Mouse (Mus musculus) gastrocnemius, adult 2 months (tissue): ENCODE measurements at regions not wholly inside any gene's neighbourhood (a gene's known extent, or its start where the extent isn't known, plus 50 kb on each side); places are given as distances from the start of the nearest gene placed in this dataset.

Source experiments
- DNase-seq: peaks from one replicate; pipeline ENCODE4 v3.0.0; 2022
- H3K27ac ChIP-seq: fragments of 200-600 bp; 2 replicates; pipeline ENCODE4 v1.8.1; 2022; ENCODE audit warnings: mild to moderate bottlenecking
- H3K4me3 ChIP-seq: fragments of 200-600 bp; 2 replicates; pipeline ENCODE4 v1.8.1; 2022; ENCODE audit warnings: mild to moderate bottlenecking, moderate library complexity
- CTCF ChIP-seq: fragments of 200-600 bp; IDR thresholded peaks from 2 replicates; pipeline ENCODE4 v1.8.1; 2022; ENCODE audit warnings: antibody characterized with exemption, mild to moderate bottlenecking, moderate library complexity
- intact Hi-C: fragments of 180-260 bp; cut with DNase I; formaldehyde crosslinking; loops from one replicate; pipeline ENCODE4 v1.15.1; 2025

- no peak for TF ChIP-seq CTCF
- intact Hi-C loops, result no loop called here
- no peak overlapping the region for H3K27ac ChIP-seq
Measured at GRCm38 (mm10) chr10:109607121-109607520, 596.3 kb upstream of the Syt1 start.

DNA sequence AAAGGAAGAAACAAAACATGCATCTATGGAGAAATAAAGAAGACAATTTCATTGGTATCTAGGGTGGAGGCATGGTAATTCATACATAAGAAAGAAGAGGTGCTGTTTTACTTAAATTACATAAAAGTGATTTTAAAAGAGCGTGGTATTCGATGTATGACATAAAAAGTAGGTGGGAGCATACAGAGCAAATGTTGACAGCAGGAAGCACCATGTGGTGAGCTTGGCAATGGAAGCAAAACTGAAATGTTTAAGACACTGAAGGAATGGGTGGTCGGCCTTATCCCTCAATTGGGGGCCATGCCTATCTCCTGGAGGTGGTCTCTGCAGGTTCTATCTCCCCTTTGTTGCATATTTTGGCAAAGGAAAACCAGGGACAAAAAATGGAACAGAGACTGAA, 592.5 kb upstream of the Syt1 start:
- Histone ChIP-seq H3K4me3 (no peak overlapping the region), H3K27ac (no peak overlapping the region)
- DNase-seq, result no peak
- intact Hi-C loops, result no loop called here
- no peak for TF ChIP-seq CTCF

More at GRCm38 (mm10) chr10:109607121-109607520, 596.3 kb upstream of the Syt1 start:
- H3K4me3 ChIP-seq, result no peak overlapping the region
- DNase-seq, result no peak

- Histone ChIP-seq H3K27ac (no peak overlapping the region), H3K4me3 (no peak overlapping the region)
- no peak for TF ChIP-seq CTCF
- no peak for DNase-seq
- intact Hi-C loops, result no loop called here
Measured at GRCm38 (mm10) chr10:109598604-109599003, 587.8 kb upstream of the Syt1 start.

DNA sequence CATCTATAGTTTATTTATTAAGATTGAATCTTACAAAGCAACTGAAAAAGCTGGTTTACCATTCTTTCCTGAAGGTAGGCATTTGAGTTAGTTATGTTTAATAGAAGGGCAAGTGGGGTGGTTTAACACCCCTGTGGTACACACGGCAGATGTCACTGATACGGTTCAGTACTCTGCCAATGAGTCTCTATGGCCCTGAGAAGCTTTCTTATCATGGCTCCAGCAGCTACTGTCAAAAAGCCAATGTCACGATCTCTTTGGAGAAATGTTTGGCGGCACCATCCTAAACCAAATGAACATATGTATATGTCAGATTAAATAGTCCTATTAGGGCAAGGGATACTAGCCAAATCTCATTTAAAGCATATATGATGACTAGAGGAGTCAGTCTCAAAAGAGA, 562.4 kb upstream of the Syt1 start:
- no peak for DNase-seq
- TF ChIP-seq CTCF, result no peak
- no peak overlapping the region for H3K4me3 ChIP-seq
- intact Hi-C loops, result no loop called here
- H3K27ac ChIP-seq, result no peak overlapping the region

DNA sequence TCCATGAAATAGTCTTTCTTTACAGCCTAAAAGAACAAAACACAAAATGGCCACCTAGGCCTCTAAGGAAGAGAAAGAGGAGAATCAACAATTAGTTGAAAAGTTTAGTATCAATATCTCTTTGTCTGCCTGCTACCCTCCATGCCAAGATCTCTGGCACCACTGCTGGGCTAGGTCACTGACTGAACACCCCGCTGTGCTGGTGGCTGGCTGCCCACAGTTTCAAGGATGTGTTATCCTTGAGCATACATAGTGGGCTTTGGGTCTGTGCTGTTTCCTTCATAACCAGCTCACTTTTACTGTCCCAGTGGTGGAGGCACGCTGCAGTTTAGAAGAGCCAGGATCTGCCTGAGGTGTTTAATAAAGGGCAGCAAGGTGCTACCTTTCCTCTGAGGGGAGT, 559.0 kb upstream of the Syt1 start:
- H3K27ac ChIP-seq, result no peak overlapping the region
- no peak for DNase-seq
- H3K4me3 ChIP-seq, result no peak overlapping the region
- no peak for TF ChIP-seq CTCF
- intact Hi-C loops, result no loop called here

GRCm38 (mm10) chr10:109566675-109567074, 555.9 kb upstream of the Syt1 start:
- no peak for DNase-seq
- no peak for TF ChIP-seq CTCF
- Histone ChIP-seq H3K4me3 (no peak overlapping the region), H3K27ac (no peak overlapping the region)
- intact Hi-C loops, result no loop called here

DNA sequence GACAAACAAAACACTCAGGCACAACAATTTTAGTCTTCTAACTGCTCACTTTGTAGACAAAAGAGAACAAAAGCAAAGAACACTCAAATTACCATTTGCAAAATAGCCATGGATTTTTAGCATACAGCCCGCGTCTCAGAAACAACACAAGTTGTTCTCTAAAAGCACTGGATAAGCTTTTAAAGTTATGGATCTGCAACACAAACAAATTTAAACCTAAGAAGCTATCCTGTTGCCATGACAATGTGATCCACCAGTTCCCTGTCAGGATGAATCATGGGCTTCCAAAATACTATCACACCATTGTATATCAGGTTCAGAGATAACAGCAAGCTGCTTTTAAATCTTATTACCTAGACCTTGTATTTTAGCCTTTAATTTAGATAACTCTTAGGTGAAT, 550.9 kb upstream of the Syt1 start:
- H3K4me3 ChIP-seq, result no peak overlapping the region
- no peak for DNase-seq
- no peak overlapping the region for H3K27ac ChIP-seq
- intact Hi-C loops, result no loop called here
- TF ChIP-seq CTCF, result no peak

- no peak overlapping the region for H3K4me3 ChIP-seq
- H3K27ac ChIP-seq, result no peak overlapping the region
- no peak for DNase-seq
- no peak for TF ChIP-seq CTCF
- intact Hi-C loops, result no loop called here
Measured at GRCm38 (mm10) chr10:109561094-109561493, 550.3 kb upstream of the Syt1 start.

DNA sequence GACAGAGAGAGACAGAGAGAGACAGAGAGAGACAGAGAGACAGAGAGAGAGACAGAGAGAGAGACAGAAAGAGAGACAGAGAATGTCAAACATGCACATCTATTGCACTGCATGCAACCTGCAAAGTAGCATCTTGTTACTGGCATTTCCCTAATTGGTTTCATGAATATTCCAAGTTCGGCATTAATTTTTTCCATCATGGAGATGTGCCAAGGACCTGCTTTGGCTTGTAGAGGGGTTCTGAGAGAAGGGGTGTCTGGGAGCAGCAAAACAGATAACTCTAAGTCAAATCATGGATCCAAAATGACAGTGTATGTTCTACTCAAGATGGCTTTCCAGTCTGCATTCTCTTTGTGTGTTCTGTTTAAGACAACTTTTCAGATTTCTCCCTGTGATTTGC, 532.5 kb upstream of the Syt1 start:
- Histone ChIP-seq H3K4me3 (no peak overlapping the region), H3K27ac (no peak overlapping the region)
- no peak for DNase-seq
- no peak for TF ChIP-seq CTCF
- intact Hi-C loops, result no loop called here

GRCm38 (mm10) chr10:109540229-109540628, 529.4 kb upstream of the Syt1 start:
- intact Hi-C loops, result no loop called here
- no peak for DNase-seq
- TF ChIP-seq CTCF, result no peak
- no peak overlapping the region for H3K4me3 ChIP-seq
- H3K27ac ChIP-seq, result no peak overlapping the region

GRCm38 (mm10) chr10:109528096-109528495, 517.3 kb upstream of the Syt1 start:
- no peak for TF ChIP-seq CTCF
- intact Hi-C loops, result no loop called here
- Histone ChIP-seq H3K4me3 (no peak overlapping the region), H3K27ac (no peak overlapping the region)
- DNase-seq, result no peak

DNA sequence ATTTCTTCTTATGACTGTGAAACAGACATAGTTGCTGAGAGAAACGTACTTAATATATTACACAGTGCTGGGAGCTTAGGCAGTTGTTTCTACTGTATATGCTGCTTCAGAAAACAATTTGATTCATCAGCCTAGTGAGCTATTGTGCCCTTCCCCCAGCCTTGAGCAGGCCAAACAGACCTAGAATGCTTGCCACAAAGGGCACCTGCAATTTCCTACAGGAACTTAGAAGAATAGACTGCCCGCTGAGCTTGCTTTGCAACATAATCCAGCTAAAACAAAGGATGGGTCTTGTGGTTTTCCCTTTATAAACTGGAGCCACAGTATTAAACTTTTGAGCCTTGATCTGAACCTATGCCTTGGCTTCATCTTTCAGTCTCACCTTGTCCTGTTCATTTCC, 510.9 kb upstream of the Syt1 start:
- intact Hi-C loops, result no loop called here
- Histone ChIP-seq H3K4me3 (no peak overlapping the region), H3K27ac (no peak overlapping the region)
- no peak for TF ChIP-seq CTCF
- DNase-seq, result no peak

DNA sequence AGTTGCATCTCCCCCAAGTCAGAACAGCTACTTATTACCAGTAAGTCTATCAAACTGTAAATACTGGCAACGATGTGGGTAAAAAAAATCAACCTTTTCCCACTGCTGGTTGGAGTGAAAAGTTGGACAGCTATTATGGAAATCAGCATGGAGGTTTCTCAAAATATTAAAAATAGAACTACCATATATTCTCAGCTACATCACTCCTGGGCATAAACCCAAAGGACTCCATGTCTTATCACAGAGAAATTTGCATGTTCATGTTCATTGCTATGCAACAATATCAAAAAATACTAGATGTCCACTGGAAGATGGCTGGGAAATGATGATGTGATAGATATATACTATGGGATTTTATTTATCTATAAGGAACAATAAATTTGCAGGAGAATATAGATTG, 506.9 kb upstream of the Syt1 start:
- no peak for DNase-seq
- Histone ChIP-seq H3K4me3 (no peak overlapping the region), H3K27ac (no peak overlapping the region)
- intact Hi-C loops, result no loop called here
- TF ChIP-seq CTCF, result no peak

- intact Hi-C loops, result no loop called here
- H3K27ac ChIP-seq, result no peak overlapping the region
- H3K4me3 ChIP-seq, result no peak overlapping the region
- DNase-seq, result no peak
- no peak for TF ChIP-seq CTCF
Measured at GRCm38 (mm10) chr10:109515225-109515624, 504.4 kb upstream of the Syt1 start.
